Comparison of ENCODE assay signal across 23 mouse cellular contexts in genomic region chr3:83601506-83601905, GRCm38 (mm10).
DNase-seq lines count a peak whose midpoint lies in the region; ATAC-seq and TF ChIP-seq lines count a peak whose summit lies in the region.
"Had no signal": no experiment of that assay in that cellular context is flagged by ENCODE, and none has a peak within 500 bp of the region (broad histone marks: within the 10 kb centered on the region; RNA-seq: fewer than 3 reads in every experiment).

No protein-coding gene starts in this region.

- intact Hi-C loops in heart, postnatal 14 days (cut with DNase I), result loop anchor here (10.0 kb wide), 1 partner anchor 317 kb away; no protein-coding TSS in a partner anchor

- H3K4me3 ChIP-seq in lung, postnatal 0 days (ENCODE audit: low read depth, low read length), result no peak overlapping the region
- H3K4me3 ChIP-seq in lung, adult 2 months (replicated peaks; ENCODE audit: extremely low read depth, low read depth, low read length), result no peak overlapping the region
- H3K4me3 ChIP-seq in stomach, postnatal 0 days (ENCODE audit: low read depth, low read length), result no peak overlapping the region
- H3K4me3 ChIP-seq: erythroblast, embryonic 14.5 days; hindbrain, embryonic 10.5 days; midbrain, embryonic 13.5 days; myocyte; neural tube, embryonic 15.5 days had no signal

- no peak overlapping the region for H3K27ac ChIP-seq in lung, postnatal 0 days (ENCODE audit: low read length)
- no peak overlapping the region for H3K27ac ChIP-seq in stomach, postnatal 0 days (replicated peaks)
- H3K27ac ChIP-seq: hindbrain, embryonic 10.5 days; midbrain, embryonic 13.5 days; neural tube, embryonic 15.5 days had no signal

- no peaks in the 10 kb centered on the region for H3K27me3 ChIP-seq in lung, postnatal 0 days (replicated peaks; ENCODE audit: insufficient read depth, low read length)
- H3K27me3 ChIP-seq in stomach, postnatal 0 days (ENCODE audit: control insufficient read depth, insufficient read depth, low read length), result no peaks in the 10 kb centered on the region
- H3K27me3 ChIP-seq: midbrain, embryonic 13.5 days; neural tube, embryonic 15.5 days had no signal

- H3K9me3 ChIP-seq in lung, postnatal 0 days (ENCODE audit: low read length), result no peaks in the 10 kb centered on the region
- no peaks in the 10 kb centered on the region for H3K9me3 ChIP-seq in stomach, postnatal 0 days (ENCODE audit: control insufficient read depth, low read length)
- H3K9me3 ChIP-seq: hindbrain, embryonic 10.5 days; midbrain, embryonic 13.5 days; neural tube, embryonic 15.5 days had no signal

- no peak for TF ChIP-seq EP300 in lung, postnatal 0 days (IDR thresholded peaks at IDR 0.05)
- TF ChIP-seq EP300 in stomach, postnatal 0 days (optimal IDR thresholded peaks at IDR 0.05), result no peak

- peak; percentile 13; the same call in 1 of the 2 replicates for TF ChIP-seq CTCF in lung, postnatal 0 days (IDR thresholded peaks at IDR 0.05)
- TF ChIP-seq CTCF in lung, adult 2 months (IDR thresholded peaks at IDR 0.05; ENCODE audit: insufficient read depth, low read length), result no peak
- TF ChIP-seq CTCF in stomach, postnatal 0 days (IDR thresholded peaks at IDR 0.05; ENCODE audit: low read depth), result peak; percentile 31

- H3K36me3 ChIP-seq in lung, postnatal 0 days (ENCODE audit: insufficient read depth, low read length), result no peaks in the 10 kb centered on the region
- H3K36me3 ChIP-seq in stomach, postnatal 0 days (ENCODE audit: control insufficient read depth, insufficient read depth, low read length), result no peaks in the 10 kb centered on the region
- H3K36me3 ChIP-seq: hindbrain, embryonic 10.5 days; midbrain, embryonic 13.5 days; neural tube, embryonic 15.5 days had no signal

- no peaks in the 10 kb centered on the region for H3K4me1 ChIP-seq in lung, postnatal 0 days (ENCODE audit: insufficient read depth, low read depth, low read length)
- no peaks in the 10 kb centered on the region for H3K4me1 ChIP-seq in lung, adult 2 months (ENCODE audit: control insufficient read depth, insufficient read depth, low read length)
- H3K4me1 ChIP-seq in stomach, postnatal 0 days (replicated peaks; ENCODE audit: control insufficient read depth, insufficient read depth), result no peaks in the 10 kb centered on the region
- H3K4me1 ChIP-seq: hindbrain, embryonic 10.5 days; midbrain, embryonic 13.5 days; neural tube, embryonic 15.5 days had no signal

- no peak for TF ChIP-seq POLR2A in lung, adult 2 months (IDR thresholded peaks at IDR 0.05; ENCODE audit: borderline replicate concordance, extremely low read depth, low read depth, low read length)

- peak; percentile 29 for DNase-seq in embryo, embryonic 10 days (ENCODE audit: low spot score)
- DNase-seq in embryo, embryonic 9.5 days (ENCODE audit: extremely low spot score), result no peak
- peak; percentile 7 for DNase-seq in heart, postnatal 4 days
- no peak for DNase-seq in heart, postnatal 14 days
- DNase-seq in lung, postnatal 0 days (ENCODE audit: low spot score), result no peak
- no peak for DNase-seq in lung, adult 2 months
- no peak for DNase-seq in stomach, postnatal 0 days (ENCODE audit: low spot score)
- DNase-seq in spleen, adult 18-20 months, result no peak
- DNase-seq: adrenal gland, postnatal 25 days; cerebellum, adult 9-10 months; embryo, embryonic 11 days; forebrain, postnatal 0 days; kidney, adult 11 months; kidney, postnatal 14 days; layer of hippocampus, adult 9-11 months; right cerebral cortex, postnatal 4 days; thymus, postnatal 36 days had no signal

- WGBS in lung, postnatal 0 days, result 72% methylated on average over 4 of the region's 4 CpGs
- 68% methylated on average over 4 of the region's 4 CpGs for WGBS in lung, adult 2 months
- WGBS in stomach, postnatal 0 days, result 70% methylated on average over 4 of the region's 4 CpGs

- no peak overlapping the region for H3K4me2 ChIP-seq in lung, postnatal 0 days (replicated peaks; ENCODE audit: low read depth, low read length)
- no peak overlapping the region for H3K4me2 ChIP-seq in stomach, postnatal 0 days (replicated peaks; ENCODE audit: low read depth)
- H3K4me2 ChIP-seq: midbrain, embryonic 13.5 days; neural tube, embryonic 15.5 days had no signal

- no peak overlapping the region for H3K9ac ChIP-seq in lung, postnatal 0 days (replicated peaks; ENCODE audit: low read depth)
- H3K9ac ChIP-seq in stomach, postnatal 0 days (ENCODE audit: low read length), result no peak overlapping the region
- H3K9ac ChIP-seq: forebrain, postnatal 0 days; midbrain, embryonic 13.5 days; neural tube, embryonic 15.5 days had no signal

- ATAC-seq in lung, postnatal 0 days, result no peak
- ATAC-seq in stomach, postnatal 0 days (ENCODE audit: low FRiP score, low TSS enrichment), result no peak
- ATAC-seq: activated CD4-positive, CD25-positive, alpha-beta regulatory T cell, adult 4 months; forebrain, postnatal 0 days; midbrain, embryonic 13.5 days had no signal

Comparison
In these comparisons a context has a peak if more than half of its experiments do, and no peak if none do; other contexts are left out.
1. DNase-seq: peak in embryo, embryonic 10 days (single experiment) and heart, postnatal 4 days (single experiment); none in embryo, embryonic 9.5 days (single experiment), heart, postnatal 14 days (0 of 2), lung, postnatal 0 days (single experiment), lung, adult 2 months (single experiment), stomach, postnatal 0 days (single experiment) and spleen, adult 18-20 months (0 of 2).